Mouse (Mus musculus): ENCODE results near the gene Taar6. TPM values are rescaled to one million over a fixed set of nuclear protein-coding genes. Genes with fewer than 3 reads are reported as not detected.

The Taar6 gene
- total RNA-seq, 1 experiment = not detected

- Histone ChIP-seq H3K9ac (ENCODE audit: insufficient read depth, low read depth, low read length, poor library complexity, severe bottlenecking) (no peak overlapping the region), H3K36me3 (ENCODE audit: control insufficient read depth, insufficient read depth, low read length, poor library complexity, severe bottlenecking) (no peaks in the 10 kb centered on the region), H3K9me3 (ENCODE audit: control insufficient read depth, insufficient read depth, low read depth, low read length) (no peaks in the 10 kb centered on the region), H3K27ac (ENCODE audit: insufficient read depth, low read depth, low read length, poor library complexity, severe bottlenecking) (no peak overlapping the region), H3K4me1 (ENCODE audit: control insufficient read depth in 2 of 2, insufficient read depth in 2 of 2, low read length in 2 of 2, poor library complexity in 1 of 2) (no peaks in the 10 kb centered on the region), H3K4me3 (ENCODE audit: insufficient read depth in 1 of 2, low read depth in 1 of 2, low read length in 2 of 2, poor library complexity in 1 of 2, severe bottlenecking in 1 of 2) (no peak overlapping the region)
- in situ Hi-C loops (cut with MboI; ENCODE audit: low sequenced_read_pairs in 2 of 2, unreplicated experiment in 2 of 2) = no loop called here
- TF ChIP-seq ZC3H11A (IDR thresholded peaks at IDR 0.05; ENCODE audit: borderline replicate concordance, low read depth, low read length) (no peak), CHD2 (IDR thresholded peaks at IDR 0.05; ENCODE audit: low read depth, low read length) (no peak), HCFC1 (IDR thresholded peaks at IDR 0.05; ENCODE audit: borderline replicate concordance, insufficient read depth, low read length) (no peak), MAFK (IDR thresholded peaks at IDR 0.05; ENCODE audit: insufficient read depth, low read depth, low read length) (no peak), ZNF384 (IDR thresholded peaks at IDR 0.05; ENCODE audit: low read depth, low read length) (no peak)
- no peak for DNase-seq (ENCODE audit: low read depth, low spot score)
Observed at GRCm38 (mm10) chr10:24006442-24006841, 21.0 kb upstream of the Taar6 start.

- H3K4me1 ChIP-seq (ENCODE audit: control insufficient read depth in 2 of 2, insufficient read depth in 2 of 2, low read length in 2 of 2, poor library complexity in 1 of 2) = no peaks in the 10 kb centered on the region
- H3K36me3 ChIP-seq (ENCODE audit: control insufficient read depth, insufficient read depth, low read length, poor library complexity, severe bottlenecking) = no peaks in the 10 kb centered on the region
- in situ Hi-C loops (cut with MboI; ENCODE audit: low sequenced_read_pairs in 2 of 2, unreplicated experiment in 2 of 2) = no loop called here
- no peak within 1 kb of the TSS for H3K27ac ChIP-seq (ENCODE audit: insufficient read depth, low read depth, low read length, poor library complexity, severe bottlenecking)
- no peak for DNase-seq (ENCODE audit: low read depth, low spot score)
- no peak within 1 kb of the TSS for H3K4me3 ChIP-seq (ENCODE audit: insufficient read depth in 1 of 2, low read depth in 1 of 2, low read length in 2 of 2, poor library complexity in 1 of 2, severe bottlenecking in 1 of 2)
- H3K9me3 ChIP-seq (ENCODE audit: control insufficient read depth, insufficient read depth, low read depth, low read length) = no peaks in the 10 kb centered on the region
- TF ChIP-seq HCFC1 (IDR thresholded peaks at IDR 0.05; ENCODE audit: borderline replicate concordance, insufficient read depth, low read length) (no peak), ZC3H11A (IDR thresholded peaks at IDR 0.05; ENCODE audit: borderline replicate concordance, low read depth, low read length) (no peak), CHD2 (IDR thresholded peaks at IDR 0.05; ENCODE audit: low read depth, low read length) (no peak), MAFK (IDR thresholded peaks at IDR 0.05; ENCODE audit: insufficient read depth, low read depth, low read length) (no peak), ZNF384 (IDR thresholded peaks at IDR 0.05; ENCODE audit: low read depth, low read length) (no peak)
- H3K9ac ChIP-seq (ENCODE audit: insufficient read depth, low read depth, low read length, poor library complexity, severe bottlenecking) = no peak within 1 kb of the TSS
Observed at GRCm38 (mm10) chr10:23999639-24000038, 14.2 kb upstream of the Taar6 start, which contains the start of gene Taar7b. TSS of gene Taar7b (plus strand) at chr10:23999939.

DNA sequence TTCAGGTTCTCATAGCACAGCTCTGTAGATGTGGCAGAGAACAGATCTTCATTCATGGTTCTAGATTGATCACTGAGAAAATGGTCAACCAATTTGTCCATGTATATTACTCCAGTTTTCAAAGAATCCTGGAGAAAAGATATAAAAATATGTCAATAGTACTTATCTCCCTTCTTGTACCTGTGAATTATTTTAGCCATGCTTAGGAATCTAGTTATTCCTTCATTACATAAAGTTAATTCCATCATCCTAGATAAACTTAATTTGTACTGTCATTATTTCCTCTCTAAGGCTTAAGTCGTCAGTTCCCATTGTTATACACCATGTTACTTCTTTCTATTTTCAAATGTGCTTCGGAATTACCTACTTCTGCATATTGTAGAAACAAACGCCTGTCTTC lies 7.9 kb upstream of the Taar6 start, which contains the start of gene Taar7a:
TSS of gene Taar7a (minus strand) at position 101 of the 400 bp plus-strand sequence.
- Histone ChIP-seq H3K9me3 (ENCODE audit: control insufficient read depth, insufficient read depth, low read depth, low read length) (no peaks in the 10 kb centered on the region), H3K36me3 (ENCODE audit: control insufficient read depth, insufficient read depth, low read length, poor library complexity, severe bottlenecking) (no peaks in the 10 kb centered on the region), H3K4me1 (ENCODE audit: control insufficient read depth in 2 of 2, insufficient read depth in 2 of 2, low read length in 2 of 2, poor library complexity in 1 of 2) (no peaks in the 10 kb centered on the region), H3K4me3 (ENCODE audit: insufficient read depth in 1 of 2, low read depth in 1 of 2, low read length in 2 of 2, poor library complexity in 1 of 2, severe bottlenecking in 1 of 2) (no peak within 1 kb of the TSS), H3K9ac (ENCODE audit: insufficient read depth, low read depth, low read length, poor library complexity, severe bottlenecking) (no peak within 1 kb of the TSS), H3K27ac (ENCODE audit: insufficient read depth, low read depth, low read length, poor library complexity, severe bottlenecking) (no peak within 1 kb of the TSS)
- no peak for DNase-seq (ENCODE audit: low read depth, low spot score)
- TF ChIP-seq HCFC1 (IDR thresholded peaks at IDR 0.05; ENCODE audit: borderline replicate concordance, insufficient read depth, low read length) (no peak), MAFK (IDR thresholded peaks at IDR 0.05; ENCODE audit: insufficient read depth, low read depth, low read length) (no peak), ZNF384 (IDR thresholded peaks at IDR 0.05; ENCODE audit: low read depth, low read length) (no peak), CHD2 (IDR thresholded peaks at IDR 0.05; ENCODE audit: low read depth, low read length) (no peak), ZC3H11A (IDR thresholded peaks at IDR 0.05; ENCODE audit: borderline replicate concordance, low read depth, low read length) (no peak)
- in situ Hi-C loops (cut with MboI; ENCODE audit: low sequenced_read_pairs in 2 of 2, unreplicated experiment in 2 of 2) = no loop called here

DNA sequence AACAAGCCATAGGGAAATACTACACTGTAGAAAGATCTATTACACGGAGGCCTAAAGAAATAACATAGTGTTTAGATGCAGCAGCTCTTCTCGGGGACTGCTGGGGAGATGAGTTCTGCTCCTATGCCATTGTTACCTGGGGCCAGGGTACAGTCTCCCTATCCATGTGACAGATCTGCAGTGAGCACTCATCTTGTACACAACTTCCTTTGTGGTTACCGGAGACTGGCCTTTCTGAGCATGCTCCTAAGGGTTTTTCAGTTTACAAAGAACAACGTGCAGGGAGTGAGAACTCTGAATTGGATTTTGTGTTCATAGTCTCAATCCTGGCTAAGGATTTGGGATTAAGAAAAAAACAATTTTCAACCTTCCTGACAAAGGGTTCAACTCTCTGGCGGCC lies 973 bp upstream of the Taar6 start:
- TF ChIP-seq ZC3H11A (IDR thresholded peaks at IDR 0.05; ENCODE audit: borderline replicate concordance, low read depth, low read length) = no peak
- TF ChIP-seq ZNF384 (IDR thresholded peaks at IDR 0.05; ENCODE audit: low read depth, low read length) = no peak
- no peak for TF ChIP-seq HCFC1 (IDR thresholded peaks at IDR 0.05; ENCODE audit: borderline replicate concordance, insufficient read depth, low read length)
- no peak for TF ChIP-seq MAFK (IDR thresholded peaks at IDR 0.05; ENCODE audit: insufficient read depth, low read depth, low read length)
- no peak for TF ChIP-seq CHD2 (IDR thresholded peaks at IDR 0.05; ENCODE audit: low read depth, low read length)
- in situ Hi-C loops (cut with MboI; ENCODE audit: low sequenced_read_pairs in 2 of 2, unreplicated experiment in 2 of 2) = no loop called here
- Histone ChIP-seq H3K4me3 (ENCODE audit: insufficient read depth in 1 of 2, low read depth in 1 of 2, low read length in 2 of 2, poor library complexity in 1 of 2, severe bottlenecking in 1 of 2) (no peak overlapping the region), H3K9ac (ENCODE audit: insufficient read depth, low read depth, low read length, poor library complexity, severe bottlenecking) (no peak overlapping the region), H3K4me1 (ENCODE audit: control insufficient read depth in 2 of 2, insufficient read depth in 2 of 2, low read length in 2 of 2, poor library complexity in 1 of 2) (no peaks in the 10 kb centered on the region), H3K36me3 (ENCODE audit: control insufficient read depth, insufficient read depth, low read length, poor library complexity, severe bottlenecking) (no peaks in the 10 kb centered on the region), H3K27ac (ENCODE audit: insufficient read depth, low read depth, low read length, poor library complexity, severe bottlenecking) (no peak overlapping the region), H3K9me3 (ENCODE audit: control insufficient read depth, insufficient read depth, low read depth, low read length) (no peaks in the 10 kb centered on the region)
- no peak for DNase-seq (ENCODE audit: low read depth, low spot score)
